Mouse (Mus musculus): ENCODE measurements at regions not wholly inside any gene's neighbourhood (a gene's known extent, or its start where the extent isn't known, plus 50 kb on each side); places are given as distances from the start of the nearest gene placed in this dataset.

- Histone ChIP-seq H3K9me3 (ENCODE audit: control insufficient read depth, low read length) (no peaks in the 10 kb centered on the region), H3K4me1 (replicated peaks; ENCODE audit: control insufficient read depth, insufficient read depth, low read length) (no peaks in the 10 kb centered on the region), H3K27ac (ENCODE audit: low read depth) (no peak overlapping the region), H3K27me3 (replicated peaks; ENCODE audit: control insufficient read depth, insufficient read depth, low read length) (no peaks in the 10 kb centered on the region), H3K4me2 (ENCODE audit: low read length) (no peak overlapping the region), H3K36me3 (ENCODE audit: control insufficient read depth, insufficient read depth, low read length) (no peaks in the 10 kb centered on the region), H3K4me3 (ENCODE audit: low read depth, low read length) (no peak overlapping the region), H3K9ac (ENCODE audit: low read length) (no peak overlapping the region)
- 19% methylated on average over 4 of the region's 4 CpGs for WGBS
- DNase-seq (ENCODE audit: low spot score): no peak
- no peak for ATAC-seq (replicated peaks; ENCODE audit: low FRiP score, low TSS enrichment, low read depth)
Observed at GRCm38 (mm10) chr12:16210553-16210952, 393.8 kb upstream of the Trib2 start.

GRCm38 (mm10) chr12:16210111-16210510, 393.4 kb upstream of the Trib2 start:
- 57% methylated on average over 2 of the region's 2 CpGs for WGBS
- no peak overlapping the region for H3K4me3 ChIP-seq (ENCODE audit: low read depth, low read length)
- ATAC-seq (replicated peaks; ENCODE audit: low FRiP score, low TSS enrichment, low read depth): no peak
- no peaks in the 10 kb centered on the region for H3K9me3 ChIP-seq (ENCODE audit: control insufficient read depth, low read length)
- H3K27ac ChIP-seq (ENCODE audit: low read depth): no peak overlapping the region
- no peak overlapping the region for H3K4me2 ChIP-seq (ENCODE audit: low read length)
- DNase-seq (ENCODE audit: low spot score): no peak
- no peaks in the 10 kb centered on the region for H3K27me3 ChIP-seq (replicated peaks; ENCODE audit: control insufficient read depth, insufficient read depth, low read length)
- no peaks in the 10 kb centered on the region for H3K36me3 ChIP-seq (ENCODE audit: control insufficient read depth, insufficient read depth, low read length)
- H3K4me1 ChIP-seq (replicated peaks; ENCODE audit: control insufficient read depth, insufficient read depth, low read length): no peaks in the 10 kb centered on the region
- H3K9ac ChIP-seq (ENCODE audit: low read length): no peak overlapping the region

DNA sequence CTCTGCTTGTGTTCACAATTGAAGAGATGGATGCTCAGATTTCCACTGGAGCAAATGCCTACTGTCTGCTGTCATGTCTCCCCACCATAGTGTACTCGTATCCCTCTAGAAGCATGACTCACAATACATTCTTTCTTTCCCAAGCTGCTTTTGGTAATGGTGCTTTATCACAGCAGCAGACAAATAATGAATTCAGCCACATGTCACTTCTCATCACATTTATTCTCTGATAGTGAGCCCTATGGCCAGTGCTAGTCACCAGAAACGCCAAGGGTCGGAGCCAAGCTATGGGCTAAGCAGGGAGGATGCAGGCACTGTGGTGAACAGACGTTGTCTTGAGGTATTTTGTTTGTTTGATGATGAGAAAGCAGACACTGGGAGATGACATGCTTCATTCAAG, 388.2 kb upstream of the Trib2 start:
- H3K4me3 ChIP-seq (ENCODE audit: low read depth, low read length): no peak overlapping the region
- H3K9ac ChIP-seq (ENCODE audit: low read length): no peak overlapping the region
- no peaks in the 10 kb centered on the region for H3K9me3 ChIP-seq (ENCODE audit: control insufficient read depth, low read length)
- H3K4me2 ChIP-seq (ENCODE audit: low read length): no peak overlapping the region
- ATAC-seq (replicated peaks; ENCODE audit: low FRiP score, low TSS enrichment, low read depth) (no peak), DNase-seq (ENCODE audit: low spot score) (no peak)
- WGBS: 78% methylated on average over 4 of the region's 4 CpGs
- no peaks in the 10 kb centered on the region for H3K36me3 ChIP-seq (ENCODE audit: control insufficient read depth, insufficient read depth, low read length)
- H3K27me3 ChIP-seq (replicated peaks; ENCODE audit: control insufficient read depth, insufficient read depth, low read length): no peaks in the 10 kb centered on the region
- H3K4me1 ChIP-seq (replicated peaks; ENCODE audit: control insufficient read depth, insufficient read depth, low read length): no peaks in the 10 kb centered on the region
- H3K27ac ChIP-seq (ENCODE audit: low read depth): no peak overlapping the region

- Histone ChIP-seq H3K4me2 (ENCODE audit: low read length) (no peak overlapping the region), H3K36me3 (ENCODE audit: control insufficient read depth, insufficient read depth, low read length) (no peaks in the 10 kb centered on the region), H3K9me3 (ENCODE audit: control insufficient read depth, low read length) (no peaks in the 10 kb centered on the region), H3K4me3 (ENCODE audit: low read depth, low read length) (no peak overlapping the region), H3K27ac (ENCODE audit: low read depth) (no peak overlapping the region), H3K27me3 (replicated peaks; ENCODE audit: control insufficient read depth, insufficient read depth, low read length) (no peaks in the 10 kb centered on the region), H3K9ac (ENCODE audit: low read length) (no peak overlapping the region), H3K4me1 (replicated peaks; ENCODE audit: control insufficient read depth, insufficient read depth, low read length) (no peaks in the 10 kb centered on the region)
- WGBS: 97% methylated on average over 2 of the region's 2 CpGs
- ATAC-seq (replicated peaks; ENCODE audit: low FRiP score, low TSS enrichment, low read depth): no peak
- no peak for DNase-seq (ENCODE audit: low spot score)
Observed at GRCm38 (mm10) chr12:16196917-16197316, 380.2 kb upstream of the Trib2 start.

DNA sequence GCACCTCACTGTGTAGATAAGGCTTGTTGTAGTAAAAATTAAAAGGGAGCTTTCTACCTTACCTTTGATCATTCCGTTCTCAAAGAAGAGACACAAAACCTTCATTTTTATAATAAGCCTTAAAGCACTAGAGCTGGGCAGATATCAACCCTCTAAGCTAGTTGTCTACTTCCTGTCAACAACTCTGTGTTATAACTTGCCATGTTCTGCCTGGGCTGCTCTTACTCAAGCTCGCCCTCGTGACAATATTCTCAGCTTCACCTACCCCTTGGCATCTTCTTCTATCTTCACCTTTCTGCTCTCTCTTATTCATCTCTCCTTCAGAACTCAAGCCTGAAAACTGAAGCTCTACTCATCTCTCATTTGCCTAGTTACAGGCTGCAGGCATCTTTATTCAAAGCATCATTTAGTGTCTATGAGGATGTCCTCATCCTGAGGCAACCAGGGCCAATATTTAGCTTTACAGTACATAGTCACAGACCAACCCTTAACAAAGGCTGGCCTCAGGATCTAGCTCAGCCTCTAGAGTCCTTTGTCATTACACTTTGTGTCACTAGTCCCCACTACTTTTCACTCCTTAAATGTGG, 375.2 kb upstream of the Trib2 start:
- DNase-seq (ENCODE audit: low spot score): no peak
- H3K4me2 ChIP-seq (ENCODE audit: low read length): no peak overlapping the region
- H3K27ac ChIP-seq (ENCODE audit: low read depth): no peak overlapping the region
- ATAC-seq (replicated peaks; ENCODE audit: low FRiP score, low TSS enrichment, low read depth): no peak
- H3K27me3 ChIP-seq (replicated peaks; ENCODE audit: control insufficient read depth, insufficient read depth, low read length): no peaks in the 10 kb centered on the region
- no peaks in the 10 kb centered on the region for H3K36me3 ChIP-seq (ENCODE audit: control insufficient read depth, insufficient read depth, low read length)
- no peaks in the 10 kb centered on the region for H3K4me1 ChIP-seq (replicated peaks; ENCODE audit: control insufficient read depth, insufficient read depth, low read length)
- 88% methylated on average over 3 of the region's 3 CpGs for WGBS
- H3K9ac ChIP-seq (ENCODE audit: low read length): no peak overlapping the region
- no peak overlapping the region for H3K4me3 ChIP-seq (ENCODE audit: low read depth, low read length)
- no peaks in the 10 kb centered on the region for H3K9me3 ChIP-seq (ENCODE audit: control insufficient read depth, low read length)

- Histone ChIP-seq H3K27ac (ENCODE audit: low read depth) (no peak overlapping the region), H3K36me3 (ENCODE audit: control insufficient read depth, insufficient read depth, low read length) (no peaks in the 10 kb centered on the region)
- DNase-seq (ENCODE audit: low spot score): no peak
Observed at GRCm38 (mm10) chr12:16190706-16191105, 374.0 kb upstream of the Trib2 start.

DNA sequence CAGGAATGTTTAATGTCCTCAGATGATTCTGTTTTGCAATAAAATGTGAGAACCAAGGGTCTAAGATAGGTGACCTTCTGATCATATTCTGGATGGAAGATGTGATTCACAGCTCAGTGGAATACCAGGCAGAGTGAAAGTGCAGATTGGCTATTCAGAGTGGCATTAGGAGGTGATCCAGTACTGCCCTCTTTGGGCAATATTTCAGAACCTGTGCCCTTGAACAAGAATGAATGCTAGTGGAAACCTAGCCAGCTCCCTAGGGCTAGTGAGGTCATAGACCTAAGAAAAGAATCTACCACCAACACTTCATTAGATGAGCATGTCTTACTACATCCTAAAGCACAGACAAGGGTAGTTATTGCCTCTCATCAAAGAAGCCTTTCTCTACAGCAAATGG, 372.7 kb upstream of the Trib2 start:
- Histone ChIP-seq H3K4me3 (ENCODE audit: low read depth, low read length) (no peak overlapping the region), H3K9ac (ENCODE audit: low read length) (no peak overlapping the region), H3K27ac (ENCODE audit: low read depth) (no peak overlapping the region), H3K36me3 (ENCODE audit: control insufficient read depth, insufficient read depth, low read length) (no peaks in the 10 kb centered on the region), H3K4me1 (replicated peaks; ENCODE audit: control insufficient read depth, insufficient read depth, low read length) (no peaks in the 10 kb centered on the region), H3K4me2 (ENCODE audit: low read length) (no peak overlapping the region), H3K9me3 (ENCODE audit: control insufficient read depth, low read length) (no peaks in the 10 kb centered on the region), H3K27me3 (replicated peaks; ENCODE audit: control insufficient read depth, insufficient read depth, low read length) (no peaks in the 10 kb centered on the region)
- no peak for DNase-seq (ENCODE audit: low spot score)
- ATAC-seq (replicated peaks; ENCODE audit: low FRiP score, low TSS enrichment, low read depth): no peak

More at GRCm38 (mm10) chr12:16190706-16191105, 374.0 kb upstream of the Trib2 start:
- Histone ChIP-seq H3K27me3 (replicated peaks; ENCODE audit: control insufficient read depth, insufficient read depth, low read length) (no peaks in the 10 kb centered on the region), H3K4me2 (ENCODE audit: low read length) (no peak overlapping the region), H3K9me3 (ENCODE audit: control insufficient read depth, low read length) (no peaks in the 10 kb centered on the region), H3K4me1 (replicated peaks; ENCODE audit: control insufficient read depth, insufficient read depth, low read length) (no peaks in the 10 kb centered on the region), H3K9ac (ENCODE audit: low read length) (no peak overlapping the region), H3K4me3 (ENCODE audit: low read depth, low read length) (no peak overlapping the region)
- ATAC-seq (replicated peaks; ENCODE audit: low FRiP score, low TSS enrichment, low read depth): no peak
- WGBS: 45% methylated on average over 3 of the region's 3 CpGs

GRCm38 (mm10) chr12:16185976-16186515, 369.3 kb upstream of the Trib2 start:
- H3K36me3 ChIP-seq (ENCODE audit: control insufficient read depth, insufficient read depth, low read length): no peaks in the 10 kb centered on the region
- no peaks in the 10 kb centered on the region for H3K27me3 ChIP-seq (replicated peaks; ENCODE audit: control insufficient read depth, insufficient read depth, low read length)
- H3K9me3 ChIP-seq (ENCODE audit: control insufficient read depth, low read length): no peaks in the 10 kb centered on the region
- H3K4me2 ChIP-seq (ENCODE audit: low read length): no peak overlapping the region
- H3K4me1 ChIP-seq (replicated peaks; ENCODE audit: control insufficient read depth, insufficient read depth, low read length): no peaks in the 10 kb centered on the region
- no peak overlapping the region for H3K9ac ChIP-seq (ENCODE audit: low read length)
- H3K4me3 ChIP-seq (ENCODE audit: low read depth, low read length): no peak overlapping the region
- WGBS: 71% methylated on average over 12 of the region's 12 CpGs
- DNase-seq (ENCODE audit: low spot score) (no peak), ATAC-seq (replicated peaks; ENCODE audit: low FRiP score, low TSS enrichment, low read depth) (no peak)
- H3K27ac ChIP-seq (ENCODE audit: low read depth): no peak overlapping the region

DNA sequence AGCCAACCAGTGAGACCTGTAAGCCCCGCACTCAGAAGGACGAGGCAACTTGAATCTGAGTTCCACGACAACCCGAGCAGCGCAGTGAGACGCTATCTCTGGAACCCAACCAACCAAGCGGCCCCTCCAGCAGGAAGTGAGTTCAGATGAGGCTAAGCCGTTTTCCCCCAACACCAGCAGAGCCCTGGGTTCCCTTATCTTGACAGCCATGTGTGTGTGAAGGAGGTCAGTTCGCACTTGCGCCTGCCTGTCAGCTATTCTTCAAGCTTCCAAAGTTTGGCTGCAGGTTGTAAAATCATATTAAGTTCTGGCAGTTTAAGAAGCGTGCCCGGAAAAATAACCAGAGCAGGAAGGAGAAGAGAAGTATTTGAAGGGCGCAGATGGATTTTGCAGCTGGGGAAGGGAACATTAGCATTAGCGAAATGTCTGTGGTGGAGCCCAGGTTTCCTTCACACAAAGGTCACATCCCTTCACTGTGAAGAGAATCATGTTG, 368.8 kb upstream of the Trib2 start:
- no peaks in the 10 kb centered on the region for H3K36me3 ChIP-seq (ENCODE audit: control insufficient read depth, insufficient read depth, low read length)
- H3K9me3 ChIP-seq (ENCODE audit: control insufficient read depth, low read length): no peaks in the 10 kb centered on the region
- no peak overlapping the region for H3K4me2 ChIP-seq (ENCODE audit: low read length)
- H3K9ac ChIP-seq (ENCODE audit: low read length): no peak overlapping the region
- ATAC-seq (replicated peaks; ENCODE audit: low FRiP score, low TSS enrichment, low read depth) (no peak), DNase-seq (ENCODE audit: low spot score) (no peak)
- 57% methylated on average over 14 of the region's 14 CpGs for WGBS
- no peaks in the 10 kb centered on the region for H3K27me3 ChIP-seq (replicated peaks; ENCODE audit: control insufficient read depth, insufficient read depth, low read length)
- H3K27ac ChIP-seq (ENCODE audit: low read depth): no peak overlapping the region
- H3K4me1 ChIP-seq (replicated peaks; ENCODE audit: control insufficient read depth, insufficient read depth, low read length): no peaks in the 10 kb centered on the region
- H3K4me3 ChIP-seq (ENCODE audit: low read depth, low read length): no peak overlapping the region

Measured in intestine, embryonic 14.5 days (tissue).